Mouse (Mus musculus) ovary, postnatal 14 days (tissue): ENCODE results near the gene Lmbr1l.
"Not testable (repeated sequence)": the region's sequence is repeated elsewhere in the genome, so short reads cannot be mapped to it uniquely, and the experiment has no call there.

ENCODE experiments used
- DNase-seq: peaks from one replicate; pipeline ENCODE4 v3.0.0; 2022; ENCODE audit warnings: low spot score

Gene Lmbr1l

DNA sequence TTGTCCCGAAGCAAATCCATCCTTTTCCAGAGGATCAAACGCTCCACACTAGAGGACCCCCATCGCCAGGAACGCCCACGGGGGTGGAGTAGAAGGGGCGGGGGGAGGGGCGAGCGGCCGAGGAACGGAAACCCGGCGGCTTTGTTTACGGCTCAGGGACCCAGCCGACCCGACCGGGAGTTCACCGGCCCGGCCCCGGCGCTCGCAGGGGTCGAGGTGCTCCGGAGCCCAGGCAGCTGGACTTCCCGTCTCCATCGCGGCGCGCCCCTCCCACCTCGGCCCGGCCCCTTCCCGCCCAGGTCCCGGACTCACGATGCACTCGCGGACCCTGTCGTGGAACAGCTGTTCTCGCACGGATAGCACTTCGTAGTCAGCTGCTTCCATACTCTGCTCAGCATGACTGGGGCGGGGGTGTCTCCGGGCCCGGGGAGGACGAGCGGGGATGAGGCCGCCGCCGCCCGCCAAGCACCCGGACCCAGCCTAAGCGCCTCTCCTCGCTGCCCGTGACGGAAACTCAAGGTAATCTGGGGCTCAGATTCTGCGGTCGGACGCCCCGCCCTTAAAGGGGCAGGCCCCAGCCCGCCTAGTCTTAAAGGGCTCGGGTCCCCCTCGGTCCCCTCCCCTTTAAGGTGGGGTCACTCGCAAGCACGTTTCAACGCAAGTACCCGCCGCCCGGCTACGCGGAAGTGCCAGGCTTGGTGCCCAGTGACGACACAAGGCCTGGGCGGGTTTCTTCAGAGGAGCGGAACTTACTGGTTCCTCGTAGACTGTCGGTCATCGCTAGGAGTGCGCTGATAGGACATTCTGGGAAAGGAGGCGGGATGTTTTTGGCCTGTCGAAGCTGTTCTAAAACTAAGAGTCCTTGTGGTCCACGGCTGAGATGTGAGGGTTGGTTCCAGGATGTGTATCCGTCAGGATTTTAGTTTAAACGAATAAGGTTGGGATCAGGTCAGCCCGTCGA lies at the start of gene Lmbr1l:
Gene Lmbr1l (minus strand): TSS at position 694 of the 961 bp plus-strand sequence.
- DNase-seq = peak; percentile 98

DNA sequence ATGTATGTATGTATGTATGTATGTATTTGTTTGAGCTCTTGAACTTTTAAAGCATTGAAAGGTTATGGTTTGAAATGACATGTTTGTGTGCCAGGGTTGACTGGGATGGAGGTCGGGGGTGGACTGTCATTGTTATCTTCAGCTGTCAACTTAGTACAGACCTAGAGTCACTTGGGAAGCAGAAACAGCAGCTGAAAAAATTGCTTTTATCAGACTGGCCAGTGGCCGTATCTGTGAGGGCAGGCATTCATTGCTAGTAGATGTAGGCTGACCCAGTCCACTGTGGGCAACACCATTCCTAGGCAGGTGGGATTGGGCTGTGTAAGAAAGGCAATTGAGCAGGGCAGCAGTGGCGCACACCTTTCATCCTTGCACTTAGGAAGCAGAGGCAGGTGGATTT lies 41.5 kb upstream of the Lmbr1l start:
- no peak for DNase-seq

DNA sequence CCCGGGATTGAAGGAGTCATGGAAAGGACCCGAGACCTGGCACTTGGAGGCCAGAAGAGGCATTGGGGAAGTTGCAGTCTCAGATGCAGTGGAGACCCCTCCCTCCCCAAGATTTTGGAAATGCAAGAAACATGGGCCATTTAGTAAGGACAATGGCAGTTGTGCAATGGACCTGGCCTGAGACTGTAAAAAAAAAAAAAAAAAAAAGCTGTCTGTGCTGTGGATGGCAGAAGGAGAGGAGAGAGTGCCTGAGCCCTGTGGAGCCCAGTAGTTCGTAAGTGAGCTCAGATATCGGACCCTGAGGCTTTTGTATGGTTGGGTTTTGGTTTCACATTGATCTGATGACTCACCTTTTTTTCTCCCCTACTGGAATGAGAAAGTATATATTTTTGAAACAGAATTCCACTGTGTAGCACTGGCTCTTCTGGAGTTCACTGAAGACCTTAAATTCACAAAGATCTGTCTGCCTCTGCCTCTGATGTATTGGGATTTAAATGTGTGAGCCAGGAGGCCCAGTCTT lies 40.9 kb upstream of the Lmbr1l start:
- DNase-seq = no peak

DNA sequence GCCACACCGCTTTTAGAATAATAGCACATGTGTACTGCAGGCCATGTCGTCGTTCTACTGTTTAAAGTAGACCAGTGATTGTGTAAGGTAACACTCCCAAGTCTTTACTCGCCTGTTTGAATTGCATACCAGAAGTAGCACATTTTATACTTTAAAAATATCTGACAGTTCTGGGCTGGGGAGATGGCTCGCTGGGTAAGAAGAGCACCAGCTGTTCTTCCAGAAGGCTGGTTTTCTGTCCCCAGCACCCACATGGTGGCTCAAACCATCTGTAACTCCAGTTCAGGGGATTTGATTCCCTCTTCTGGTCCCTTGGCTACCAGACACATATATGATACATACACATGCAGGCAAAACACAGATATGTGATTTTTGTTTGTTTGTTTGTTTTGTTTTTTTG lies 39.4 kb upstream of the Lmbr1l start:
- no peak for DNase-seq

DNA sequence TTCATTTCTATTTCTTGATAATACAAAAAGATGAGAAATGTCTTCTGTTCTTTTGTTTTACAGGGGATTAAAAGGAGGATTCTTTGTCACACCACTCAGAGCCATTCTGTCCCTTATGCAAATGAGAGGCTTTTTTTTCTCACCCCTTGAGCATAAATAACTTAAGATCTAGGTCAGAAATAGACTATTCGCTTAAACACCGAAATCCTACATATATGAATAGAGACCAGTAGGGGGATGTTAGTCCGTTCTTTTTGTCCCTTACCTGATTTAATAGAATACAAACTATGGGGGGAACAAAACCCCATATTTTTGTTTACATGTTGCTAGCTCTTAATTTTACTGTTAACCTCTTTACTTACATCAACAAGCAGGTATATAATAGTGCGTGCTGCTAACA lies 38.0 kb upstream of the Lmbr1l start:
- no peak for DNase-seq

DNA sequence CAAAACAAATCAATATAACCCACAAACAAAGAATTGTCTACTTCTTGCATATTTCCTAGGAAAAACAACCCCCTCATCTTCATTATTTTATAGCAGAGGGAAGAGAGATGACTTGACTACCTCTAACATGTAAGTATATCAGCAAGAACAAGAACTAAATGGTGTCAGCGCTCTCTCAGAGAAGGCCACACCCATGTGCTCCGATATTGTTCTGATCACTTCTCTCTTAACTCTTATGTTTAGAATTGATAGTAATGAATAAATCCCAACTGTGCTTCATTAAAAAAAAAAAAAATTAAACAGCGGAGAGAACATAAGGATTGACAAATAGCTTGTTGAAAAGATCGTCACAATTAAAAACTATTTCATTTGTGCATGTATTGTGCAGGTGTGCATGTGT lies 37.3 kb upstream of the Lmbr1l start:
- DNase-seq = no peak

DNA sequence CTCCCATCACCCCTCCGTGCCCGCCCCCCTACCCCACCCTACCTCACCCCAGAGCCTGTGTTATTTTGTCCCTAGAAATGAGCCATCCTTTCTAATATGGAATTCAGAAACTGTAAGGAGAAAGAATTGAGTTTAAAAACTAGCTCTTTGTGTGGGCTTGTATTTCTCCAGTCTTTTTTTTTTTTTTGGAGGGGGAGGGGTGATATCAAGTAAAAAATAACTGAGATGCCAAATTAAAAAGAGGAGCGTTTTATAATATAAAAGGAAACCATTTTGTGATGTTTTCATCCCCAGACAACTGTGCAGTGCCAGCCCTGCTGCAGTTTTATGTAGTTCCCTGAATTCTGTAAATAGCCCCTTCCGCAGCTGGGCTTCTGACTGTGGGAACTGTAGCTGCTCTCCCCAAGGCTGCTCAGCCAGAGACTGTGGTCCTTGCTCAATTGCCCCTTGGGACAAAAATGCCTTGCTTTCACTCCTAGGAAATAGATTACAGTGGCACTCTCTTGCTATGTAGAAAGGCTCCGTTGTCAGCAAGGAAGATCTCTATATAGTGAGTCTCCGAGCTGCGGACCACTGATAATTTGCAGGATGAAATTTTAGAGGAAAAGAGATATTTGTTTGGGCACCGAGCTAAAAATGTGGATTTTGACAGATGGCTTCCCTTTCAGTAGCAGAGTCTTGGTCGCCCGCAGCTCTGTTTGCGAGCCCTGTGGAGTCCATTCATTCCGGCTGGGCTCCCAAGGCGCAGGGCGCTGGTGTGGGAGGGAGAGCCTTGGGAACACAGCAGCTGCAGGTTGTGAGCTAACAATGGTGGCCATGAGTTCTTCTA lies 36.6 kb upstream of the Lmbr1l start:
- no peak for DNase-seq

DNA sequence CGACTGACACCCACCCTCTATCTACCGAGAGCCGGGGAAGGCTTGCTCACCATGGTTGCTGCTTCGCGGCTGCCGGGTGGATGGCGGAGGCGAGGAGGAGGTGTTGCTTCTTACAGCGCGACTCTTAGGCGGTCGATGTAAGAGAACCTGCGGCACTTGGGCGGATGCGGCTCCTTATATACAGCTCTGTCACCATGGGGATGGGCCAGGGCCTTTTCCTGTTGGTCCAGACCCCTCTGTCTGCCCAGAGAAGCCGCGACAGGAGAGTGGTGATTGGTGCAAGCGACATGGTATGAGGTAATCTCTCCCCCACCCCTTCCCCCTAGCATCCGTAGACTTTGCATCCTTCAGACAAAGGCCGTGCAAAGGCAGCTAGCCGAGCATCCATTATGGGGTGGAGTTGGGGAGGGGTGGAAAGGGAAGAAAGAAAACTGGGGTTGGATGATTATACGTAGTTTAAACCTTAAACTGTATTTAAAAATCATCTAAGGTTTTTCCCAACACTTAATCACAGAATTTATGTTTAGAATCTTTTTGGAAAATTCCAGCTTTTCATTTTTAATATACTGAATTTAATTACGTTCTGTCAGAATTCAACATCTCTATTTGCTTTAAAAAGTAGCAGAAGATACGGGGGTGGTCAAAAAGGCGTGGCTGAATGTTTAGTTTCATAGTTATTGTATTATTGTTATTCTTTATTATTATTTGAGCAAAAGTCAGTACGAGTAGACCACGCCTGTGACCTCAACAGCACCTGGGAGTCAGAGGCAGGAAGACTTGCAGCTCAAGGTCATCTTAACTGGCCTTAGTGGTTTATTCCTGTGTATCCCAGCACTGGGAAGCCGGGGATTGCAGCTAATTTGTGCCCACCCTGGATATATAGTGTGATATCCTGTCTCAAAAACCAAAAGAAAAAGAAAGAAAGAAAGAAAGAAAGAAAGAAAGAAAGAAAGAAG lies 35.6 kb upstream of the Lmbr1l start, which contains the start of the genes Gm49450 and Tuba1a:
Gene Gm49450 (minus strand): TSS at position 151 of the 956 bp plus-strand sequence.
Gene Tuba1a (minus strand): TSS at position 303 of the 956 bp plus-strand sequence.
- DNase-seq = peak; percentile 84

DNA sequence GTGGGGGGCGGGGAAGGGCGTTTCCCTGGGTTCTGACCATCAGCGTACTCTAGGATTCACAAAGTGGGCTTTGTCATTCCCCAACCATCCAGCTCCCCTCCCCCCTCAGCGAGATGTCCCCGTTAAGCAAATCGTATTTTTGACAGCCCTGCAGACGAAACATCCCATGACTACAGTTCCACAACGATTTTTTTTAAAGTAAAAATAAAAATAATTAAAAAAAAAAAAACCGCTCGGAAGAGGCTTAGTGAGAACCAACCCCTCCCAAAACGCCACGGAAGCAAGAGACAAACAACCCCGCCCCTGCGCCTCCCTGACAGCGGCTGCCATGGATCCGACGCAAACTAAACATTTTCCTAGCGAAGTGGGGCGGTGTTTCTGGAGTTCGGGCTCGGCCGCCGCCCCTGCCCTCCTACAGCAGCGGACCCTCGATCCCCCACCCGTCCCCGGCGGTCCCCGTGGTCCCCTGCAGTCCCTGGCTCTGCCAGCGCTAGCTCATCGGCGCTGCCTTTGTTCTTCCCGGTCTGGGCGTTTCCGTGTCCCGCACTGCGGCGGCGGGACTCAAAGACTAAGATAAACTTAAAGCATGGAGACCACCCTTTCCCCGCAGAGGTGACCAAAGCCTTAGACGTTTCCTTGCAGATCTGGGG lies 34.8 kb upstream of the Lmbr1l start:
- DNase-seq = peak; percentile 50

DNA sequence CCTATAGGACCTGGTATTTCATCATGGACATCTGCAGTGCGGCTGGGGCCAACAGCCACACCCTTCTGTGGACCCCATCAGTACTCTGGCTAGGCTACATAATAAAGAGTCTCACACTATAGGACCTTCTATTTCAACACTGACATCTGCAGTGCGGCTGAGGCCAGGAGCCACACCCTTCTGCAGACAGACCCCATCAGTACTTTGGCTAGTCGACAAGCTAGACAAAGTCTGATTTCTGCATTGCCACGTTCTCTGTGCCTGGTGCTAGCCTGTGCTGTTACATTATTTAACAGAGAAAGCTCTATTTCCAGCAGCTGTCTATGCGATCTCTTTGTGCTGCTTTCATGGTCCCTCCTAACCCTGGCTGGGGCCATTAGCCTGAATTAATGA lies 34.0 kb upstream of the Lmbr1l start:
- DNase-seq = no peak

DNA sequence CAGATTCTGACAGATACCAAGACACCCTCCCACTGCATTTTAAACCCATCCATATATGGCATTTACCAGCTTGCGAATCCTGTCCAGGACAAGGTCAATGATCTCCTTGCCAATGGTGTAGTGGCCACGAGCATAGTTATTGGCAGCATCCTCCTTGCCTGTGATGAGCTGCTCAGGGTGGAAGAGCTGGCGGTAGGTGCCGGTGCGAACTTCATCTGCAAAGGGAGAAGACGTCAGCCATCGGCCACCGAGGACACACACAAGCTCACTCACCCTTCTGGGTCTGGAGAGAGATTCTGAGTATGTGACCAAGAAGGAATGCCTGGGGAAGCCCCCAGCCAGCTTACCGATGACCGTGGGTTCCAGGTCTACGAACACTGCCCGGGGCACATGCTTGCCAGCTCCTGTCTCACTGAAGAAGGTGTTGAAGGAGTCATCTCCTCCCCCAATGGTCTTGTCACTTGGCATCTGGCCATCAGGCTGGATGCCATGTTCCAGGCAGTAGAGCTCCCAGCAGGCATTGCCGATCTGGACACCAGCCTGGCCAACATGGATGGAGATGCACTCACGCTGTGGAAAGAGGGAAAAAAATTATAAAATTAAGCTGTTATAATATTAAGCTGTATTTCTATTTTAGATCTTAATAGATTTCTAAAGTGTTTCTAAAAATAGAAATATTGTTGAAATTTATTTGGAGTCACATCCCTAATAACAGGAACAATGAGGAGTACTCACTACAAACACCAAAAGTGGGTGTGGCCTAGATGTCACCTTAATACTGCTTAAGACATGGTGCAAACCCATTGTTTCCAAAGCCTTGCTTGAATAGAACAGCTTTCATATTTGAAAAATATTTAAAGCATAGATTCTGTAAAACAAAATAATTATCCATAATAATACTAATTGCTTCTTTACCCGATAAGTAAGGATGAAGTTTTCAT lies 33.4 kb upstream of the Lmbr1l start:
- DNase-seq = not testable (repeated sequence)

DNA sequence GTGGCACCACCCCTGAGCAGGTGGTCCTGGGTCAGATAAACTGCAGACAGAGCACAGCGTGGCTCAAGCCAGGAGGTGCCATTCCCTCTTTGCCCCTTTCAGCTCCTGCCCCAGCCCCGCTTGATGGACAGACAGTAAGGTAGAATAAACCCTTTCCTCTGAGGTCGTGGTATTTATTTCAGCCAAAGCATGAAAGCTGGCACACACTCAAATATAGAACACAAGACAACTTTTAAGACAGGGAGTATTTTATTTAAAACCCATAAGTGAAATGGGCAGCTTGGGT lies 31.5 kb upstream of the Lmbr1l start:
- DNase-seq = no peak

DNA sequence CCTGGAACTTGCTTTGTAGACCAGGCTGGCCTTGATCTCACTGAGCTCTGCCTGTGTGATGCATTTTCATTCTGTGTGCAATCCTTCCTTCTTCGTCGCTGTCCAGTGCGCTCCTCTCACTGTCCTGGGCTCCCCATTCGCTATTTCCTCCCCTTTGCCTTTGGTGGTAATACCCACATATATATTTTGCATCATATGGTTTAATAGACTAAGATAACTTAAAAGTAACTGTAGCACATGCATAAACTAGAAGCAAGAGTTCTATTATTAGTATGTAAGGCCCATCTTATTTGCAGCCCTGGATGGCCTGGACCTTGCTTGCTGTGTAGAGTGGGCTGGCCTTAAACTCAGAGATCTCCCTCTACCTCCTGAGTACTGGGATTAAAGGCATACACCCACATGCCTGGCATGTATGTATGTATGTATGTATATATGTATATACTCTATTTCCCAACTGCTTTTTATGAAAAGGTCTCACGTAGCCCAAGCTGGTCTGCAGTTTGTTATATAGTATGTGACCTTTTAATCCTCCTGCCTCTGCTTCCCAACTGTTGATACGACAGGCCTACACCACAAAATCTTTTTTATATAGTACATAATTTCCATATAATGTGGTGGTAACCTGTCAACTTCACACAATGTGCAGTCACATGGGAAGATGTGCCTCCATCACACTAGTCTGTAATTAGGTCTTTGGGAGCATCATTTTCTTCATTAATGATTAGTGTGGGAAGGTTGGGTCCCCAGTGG lies 31.0 kb upstream of the Lmbr1l start:
- DNase-seq = no peak

DNA sequence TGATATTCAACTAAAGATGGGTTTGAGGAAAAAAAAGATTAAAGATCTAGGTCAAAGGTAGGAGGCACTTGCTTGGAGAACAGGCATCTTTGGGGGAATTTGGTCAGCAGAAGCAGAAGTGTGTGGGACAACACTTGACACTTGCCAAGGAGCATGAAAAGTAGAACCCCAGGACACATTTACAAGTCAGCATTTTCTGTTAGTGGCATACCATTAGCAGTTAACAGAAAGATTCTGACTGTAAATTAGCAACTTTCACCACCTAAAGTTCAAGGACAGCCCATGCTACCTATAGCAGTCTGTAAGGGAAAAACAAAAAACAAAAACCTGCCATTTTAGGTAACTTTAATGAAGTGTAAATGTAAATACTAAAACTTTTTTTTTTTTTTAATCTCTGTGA lies 30.4 kb upstream of the Lmbr1l start:
- DNase-seq = no peak

DNA sequence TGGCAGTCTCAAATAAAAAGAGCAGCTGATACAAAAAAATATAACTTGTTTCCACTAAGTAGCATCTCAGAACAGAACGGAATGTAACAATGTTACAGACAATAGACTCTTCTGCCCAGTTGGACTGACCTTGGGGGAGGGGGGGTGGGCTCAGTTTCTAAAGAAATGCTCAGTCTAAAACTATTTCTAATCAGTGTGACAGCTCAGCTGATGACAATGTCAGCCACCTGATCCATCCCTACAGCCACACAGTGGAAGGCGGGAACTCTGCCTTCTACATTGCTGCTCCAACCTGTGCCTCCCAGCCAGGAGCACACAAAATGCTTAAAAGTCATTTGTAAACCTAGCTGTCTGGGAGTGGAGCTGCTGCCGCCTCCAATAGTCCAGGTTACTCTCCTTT lies 29.9 kb upstream of the Lmbr1l start:
- DNase-seq = no peak

DNA sequence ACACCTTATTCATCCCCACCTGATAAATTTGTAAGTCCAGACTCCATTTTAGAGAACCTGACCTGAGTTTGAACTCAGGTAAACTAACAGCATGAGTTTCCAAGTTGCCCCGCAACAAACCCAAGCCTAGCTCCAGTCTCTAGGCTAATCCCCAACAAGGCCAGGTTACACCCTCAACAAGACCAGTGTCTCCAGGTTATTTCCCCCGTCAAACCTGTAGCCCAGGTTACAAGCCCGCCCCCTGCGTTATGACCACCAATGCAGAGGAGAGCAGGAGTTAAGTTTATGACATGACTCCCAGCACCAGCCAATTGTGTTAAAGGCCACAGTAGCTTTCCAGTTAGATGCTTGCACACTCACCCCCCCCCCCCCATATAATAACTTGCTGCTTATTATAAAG lies 25.1 kb upstream of the Lmbr1l start:
- DNase-seq = no peak

DNA sequence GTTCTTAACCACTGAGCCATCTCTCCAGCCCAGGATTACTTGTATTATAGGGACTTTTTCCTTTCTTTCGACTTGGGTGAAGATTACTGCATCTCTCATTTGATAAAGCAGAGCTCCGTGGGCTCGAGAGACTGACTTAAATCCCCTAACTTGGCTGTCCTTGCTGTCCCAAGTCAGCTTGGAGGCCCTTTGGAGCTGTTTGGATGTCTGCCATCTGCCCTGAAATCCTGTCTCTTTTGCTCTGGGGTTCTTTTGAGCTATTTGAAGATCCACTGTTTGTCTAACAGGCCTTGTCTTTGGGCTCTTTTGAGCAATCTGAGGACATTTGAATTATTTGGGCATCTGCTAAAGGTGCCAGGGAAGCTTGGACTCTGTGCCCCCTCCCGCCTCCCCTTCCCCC lies 24.1 kb upstream of the Lmbr1l start:
- DNase-seq = no peak

DNA sequence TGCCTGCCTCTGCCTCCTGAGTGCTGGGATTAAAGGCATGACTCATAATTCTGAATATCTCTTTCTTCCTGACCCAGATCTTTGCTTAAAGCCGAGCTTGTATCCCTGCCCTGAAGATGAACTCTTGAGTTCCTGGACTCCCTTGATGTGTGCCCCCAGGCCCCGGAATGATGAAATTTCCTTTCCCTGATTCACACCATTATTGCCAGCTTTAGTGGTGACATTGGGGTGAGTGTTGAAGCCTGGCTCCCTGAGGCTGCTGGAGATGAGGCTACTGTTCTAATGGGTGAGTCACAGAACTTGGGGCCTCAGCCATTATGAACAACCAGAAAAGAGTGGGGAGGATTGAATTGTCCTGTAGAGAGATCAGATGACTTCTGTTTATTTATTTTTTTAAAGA lies 23.5 kb upstream of the Lmbr1l start:
- DNase-seq = no peak

DNA sequence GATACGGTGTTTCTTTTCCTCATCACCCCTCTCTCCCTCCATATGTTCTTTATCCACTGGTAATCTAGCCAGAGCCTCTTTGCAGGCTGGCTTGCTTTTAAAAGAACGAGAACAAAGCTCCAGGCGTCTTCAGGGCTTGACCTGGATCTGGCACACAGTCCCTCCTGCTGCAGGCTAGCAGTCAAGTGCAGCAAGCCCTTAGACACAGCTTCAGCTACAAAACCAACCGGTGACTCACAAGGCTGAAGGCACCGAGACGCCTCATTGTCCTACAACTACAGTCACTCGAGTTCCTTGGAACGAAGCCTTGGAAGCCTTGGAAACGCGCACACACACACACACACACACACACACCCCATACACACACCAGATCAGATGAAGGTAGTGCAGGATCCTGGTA lies 22.8 kb upstream of the Lmbr1l start:
- DNase-seq = no peak
